Mouse (Mus musculus): Measurements from ENCODE around the gene Iars. TPM values are rescaled to one million over a fixed set of nuclear protein-coding genes. Genes with fewer than 3 reads are reported as not detected.
A peak's percentile ranks its signal among the peaks of the same experiment; 100 is the strongest.

Gene Iars
- polyA plus RNA-seq, 1 experiment from 2014 or later, result 109 TPM

DNA sequence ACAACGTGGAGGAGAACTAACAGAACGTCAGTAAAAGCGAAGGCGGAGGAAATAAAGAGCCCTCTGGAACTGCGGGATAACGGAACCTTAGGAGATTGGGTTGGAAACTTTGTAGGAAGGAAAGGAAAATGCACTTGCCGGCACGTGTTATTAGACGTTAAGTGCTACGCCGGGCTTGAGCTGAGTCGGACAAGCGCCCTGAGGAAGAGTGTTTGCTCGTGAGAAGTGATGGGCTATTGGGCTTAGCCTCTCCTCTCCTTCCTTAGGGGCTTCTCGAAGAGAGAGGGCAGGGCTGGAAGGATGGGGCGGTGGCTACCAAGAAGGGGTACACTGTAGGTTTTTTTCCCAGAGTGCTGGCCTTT is 28.7 kb upstream of the Iars start:
- no peaks in the 10 kb centered on the region for H3K27me3 ChIP-seq
- DNase-seq (ENCODE audit: low read depth, low spot score) (no peak), ATAC-seq (peak; percentile 30)
- ChIA-PET CTCF (interaction anchor here (1.4 to 1.6 kb wide), 2 partner anchors 8 to 204 kb away, joined by 3 to 5 read pairs; no protein-coding TSS in a partner anchor), POLR2A (no interaction called here)
- in situ Hi-C loops (cut with MboI; ENCODE audit: low pct_unique_long_range_greater_than_20kb), result no loop called here
- TF ChIP-seq CTCF (IDR thresholded peaks at IDR 0.05), result no peak

DNA sequence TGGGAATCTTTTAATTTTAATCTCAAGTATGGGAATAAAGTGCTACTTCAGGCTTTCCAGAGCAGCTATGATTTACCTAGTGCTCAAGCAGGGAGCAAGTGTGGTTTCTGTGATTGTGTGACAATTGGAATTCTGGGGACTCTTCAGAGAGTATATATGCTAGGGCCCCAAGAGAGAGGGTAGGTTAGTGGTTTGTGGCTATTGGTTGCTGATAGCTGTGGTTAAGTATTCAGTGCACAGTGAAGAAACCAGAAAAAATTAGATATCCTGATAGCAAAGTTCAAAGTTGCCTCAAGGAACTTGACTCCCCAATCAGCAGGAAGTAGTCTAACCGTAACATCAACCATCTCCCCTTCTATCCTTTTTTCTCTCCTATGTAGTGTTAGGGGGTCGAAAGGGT is 4.1 kb upstream of the Iars start:
- ChIA-PET CTCF (interaction anchor here (0.6 to 1.7 kb wide), 2 partner anchors 8 to 10 kb away, joined by 3 to 4 read pairs; no protein-coding TSS in a partner anchor), POLR2A (no interaction called here)
- DNase-seq (ENCODE audit: low read depth, low spot score) (no peak), ATAC-seq (no peak)
- H3K27me3 ChIP-seq, result no peaks in the 10 kb centered on the region
- in situ Hi-C loops (cut with MboI; ENCODE audit: low pct_unique_long_range_greater_than_20kb), result no loop called here
- TF ChIP-seq CTCF (IDR thresholded peaks at IDR 0.05), result no peak

DNA sequence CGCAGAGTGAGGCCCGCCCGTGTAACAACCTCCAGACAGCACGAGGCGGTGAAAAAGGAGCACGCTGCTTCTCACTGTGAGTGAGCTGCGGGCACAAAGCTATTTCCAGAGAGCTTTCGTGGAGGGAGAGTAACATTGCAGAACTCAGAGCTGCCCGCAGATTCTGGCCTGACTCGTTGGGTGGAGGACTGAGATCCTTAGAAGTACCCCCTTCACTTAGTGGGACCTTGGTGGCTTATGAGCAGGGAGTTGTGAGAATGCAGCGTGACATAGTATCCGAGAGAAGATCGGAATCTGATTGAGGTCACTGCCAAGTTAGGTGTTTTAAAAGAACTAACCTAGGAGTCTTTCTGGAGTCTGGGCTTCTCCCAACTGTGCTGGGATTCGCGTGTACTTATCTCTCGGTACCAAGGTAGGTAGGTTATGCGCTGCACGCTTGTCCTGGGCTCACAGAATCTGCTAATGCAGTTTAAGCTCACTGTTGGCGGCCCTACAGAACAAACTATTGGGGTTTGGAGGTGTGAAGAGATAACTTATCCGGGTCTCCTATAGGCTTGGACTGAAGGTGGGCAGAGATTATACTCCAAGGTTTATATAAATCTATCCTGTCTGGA is 440 bp downstream of the Iars start:
- in situ Hi-C loops (cut with MboI; ENCODE audit: low pct_unique_long_range_greater_than_20kb), result no loop called here
- peak; percentile 41 for ATAC-seq
- ChIA-PET CTCF (no interaction called here), POLR2A (interaction anchor here (0.6 to 0.7 kb wide), 2 partner anchors 19 to 849 kb away, joined by 3 read pairs; no protein-coding TSS in a partner anchor)
- DNase-seq (ENCODE audit: low read depth, low spot score), result no peak
- TF ChIP-seq CTCF (IDR thresholded peaks at IDR 0.05), result no peak
- H3K27me3 ChIP-seq, result no peaks in the 10 kb centered on the region

DNA sequence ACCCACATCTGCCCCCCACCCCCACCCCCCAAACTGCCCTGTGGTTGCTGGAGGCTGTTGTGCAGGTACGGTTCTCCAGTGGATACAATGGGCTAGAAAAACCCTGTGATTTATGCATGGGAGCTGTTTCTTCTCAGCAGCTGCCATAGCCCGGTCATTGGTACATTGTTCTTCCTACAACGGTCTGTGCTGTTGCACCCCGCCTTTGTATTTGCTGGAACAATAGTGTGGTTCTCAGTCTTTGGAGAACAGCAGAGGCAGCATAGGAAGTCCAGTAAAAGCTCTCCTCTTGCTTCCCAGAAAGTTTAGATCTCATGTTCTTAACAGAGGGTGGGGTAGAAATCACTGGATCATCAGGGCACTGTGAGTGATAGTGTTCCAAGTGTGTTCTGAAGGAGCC is 2.4 kb downstream of the Iars start:
- no peaks in the 10 kb centered on the region for H3K27me3 ChIP-seq
- POLR2A ChIA-PET, result no interaction called here
- ATAC-seq (no peak), DNase-seq (ENCODE audit: low read depth, low spot score) (no peak)
- in situ Hi-C loops (cut with MboI; ENCODE audit: low pct_unique_long_range_greater_than_20kb), result no loop called here
- CTCF ChIA-PET, result no interaction called here
- TF ChIP-seq CTCF (IDR thresholded peaks at IDR 0.05), result no peak

DNA sequence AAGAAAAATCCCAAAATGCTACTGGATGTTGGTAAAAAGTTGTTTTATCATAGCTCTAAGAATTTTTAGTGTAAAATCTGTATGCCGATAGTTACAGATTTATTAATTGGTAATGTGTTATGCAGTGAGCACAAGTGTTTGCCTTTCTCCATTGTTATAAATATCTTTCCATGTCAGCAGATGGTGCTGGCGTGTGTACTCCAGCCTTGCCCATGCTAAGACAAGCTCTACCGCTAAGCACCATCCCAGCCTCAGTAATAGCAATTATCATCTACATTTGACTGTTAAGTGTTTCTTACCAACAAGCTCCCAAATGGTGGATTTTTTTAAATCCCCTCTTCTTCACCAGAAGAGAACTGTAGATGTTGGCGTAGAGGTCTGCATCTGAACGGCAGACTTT is 9.2 kb downstream of the Iars start:
- no peaks in the 10 kb centered on the region for H3K27me3 ChIP-seq
- no peak for TF ChIP-seq CTCF (IDR thresholded peaks at IDR 0.05)
- DNase-seq (ENCODE audit: low read depth, low spot score), result no peak
- CTCF ChIA-PET, result no interaction called here
- POLR2A ChIA-PET, result no interaction called here
- in situ Hi-C loops (cut with MboI; ENCODE audit: low pct_unique_long_range_greater_than_20kb), result no loop called here
- ATAC-seq, result no peak

DNA sequence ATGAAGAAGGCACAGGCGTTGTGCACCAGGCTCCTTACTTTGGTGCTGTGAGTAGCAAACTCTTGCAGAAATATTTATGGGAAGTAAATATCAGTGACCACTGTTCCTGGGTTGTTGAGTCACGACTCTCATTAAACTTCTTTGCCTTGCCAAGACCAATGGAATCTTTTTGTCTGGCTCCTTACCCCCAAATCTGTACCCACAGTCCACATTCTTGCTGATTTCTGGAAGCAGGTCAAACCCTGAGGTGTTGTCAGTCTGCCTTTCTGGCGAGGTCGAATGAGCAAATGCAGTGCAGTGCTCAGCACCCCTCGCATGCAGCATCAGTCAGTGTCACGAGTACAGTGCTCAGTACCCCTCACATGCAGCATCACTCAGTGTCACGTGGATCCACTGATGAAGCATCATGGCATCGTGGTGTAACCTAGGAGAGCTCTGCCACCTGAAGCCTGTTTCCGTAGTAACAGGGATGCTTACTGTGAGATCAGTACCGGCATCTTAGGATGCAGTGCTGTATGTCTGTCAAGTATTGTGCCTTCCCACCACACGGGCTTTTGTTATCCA is 21.4 kb downstream of the Iars start:
- ChIA-PET POLR2A (no interaction called here), CTCF (interaction anchor here (1.6 kb wide), 1 partner anchor 10 kb away, joined by 3 read pairs; no protein-coding TSS in a partner anchor)
- in situ Hi-C loops (cut with MboI; ENCODE audit: low pct_unique_long_range_greater_than_20kb), result no loop called here
- peak; percentile 22 for ATAC-seq
- TF ChIP-seq CTCF (IDR thresholded peaks at IDR 0.05), result no peak
- DNase-seq (ENCODE audit: low read depth, low spot score), result peak; percentile 66
- H3K27me3 ChIP-seq, result no peaks in the 10 kb centered on the region

DNA sequence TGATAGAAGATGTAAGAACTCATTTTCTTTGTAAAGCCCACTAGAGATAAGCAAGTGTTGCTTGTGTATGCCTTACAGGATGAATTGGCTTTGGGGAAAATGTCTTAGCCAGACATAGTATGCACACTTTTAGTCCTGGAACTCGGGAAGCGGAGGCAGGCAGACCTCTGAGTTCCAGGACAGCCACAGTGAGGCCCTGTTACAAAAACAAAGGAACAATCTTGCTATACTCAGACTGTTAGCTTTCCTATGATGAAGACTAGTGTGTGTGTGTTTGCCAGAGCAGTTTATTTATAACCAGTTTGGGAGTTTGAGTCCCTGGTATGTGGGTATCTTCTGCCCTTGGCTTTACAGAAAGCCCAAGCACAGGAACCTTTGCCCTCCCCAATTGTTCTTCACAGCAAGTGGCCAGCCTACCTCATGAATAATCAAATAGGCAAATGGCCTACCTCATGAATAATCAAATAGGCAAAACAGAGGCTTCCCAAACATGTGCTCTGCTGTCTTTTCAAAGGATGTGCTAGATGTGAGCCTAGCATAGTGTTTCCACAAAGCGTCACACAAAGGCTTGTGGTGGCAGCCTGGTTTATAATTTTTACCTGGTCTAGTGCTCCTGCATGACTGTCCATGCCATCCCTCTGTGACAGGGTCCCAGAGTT is 24.3 kb downstream of the Iars start:
- no peak for ATAC-seq
- DNase-seq (ENCODE audit: low read depth, low spot score), result no peak
- in situ Hi-C loops (cut with MboI; ENCODE audit: low pct_unique_long_range_greater_than_20kb), result no loop called here
- CTCF ChIA-PET, result no interaction called here
- POLR2A ChIA-PET, result no interaction called here
- H3K27me3 ChIP-seq, result no peaks in the 10 kb centered on the region
- TF ChIP-seq CTCF (IDR thresholded peaks at IDR 0.05), result no peak

DNA sequence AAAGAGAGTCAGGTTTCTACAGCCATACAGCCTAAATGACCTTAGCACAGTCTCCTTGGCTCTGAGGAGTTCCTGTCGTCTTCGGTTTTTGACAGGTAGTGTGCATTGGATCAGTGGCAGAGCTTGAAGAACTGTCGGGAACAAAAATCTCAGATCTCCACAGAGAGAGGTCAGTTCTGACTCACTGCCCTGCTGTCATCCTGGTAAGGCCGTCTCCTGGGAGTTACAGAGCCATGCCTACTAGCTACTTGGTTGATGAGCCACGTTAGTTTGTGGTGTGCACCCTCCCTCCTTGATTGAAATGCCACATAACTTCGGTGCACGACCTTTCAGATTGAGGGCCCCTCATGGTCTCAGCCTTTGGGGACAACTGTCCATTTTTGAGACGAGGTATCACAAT is 26.4 kb downstream of the Iars start:
- TF ChIP-seq CTCF (IDR thresholded peaks at IDR 0.05), result no peak
- ChIA-PET POLR2A (no interaction called here), CTCF (interaction anchor here (1.2 kb wide), 1 partner anchor 12 kb away, joined by 3 read pairs; no protein-coding TSS in a partner anchor)
- no peaks in the 10 kb centered on the region for H3K27me3 ChIP-seq
- in situ Hi-C loops (cut with MboI; ENCODE audit: low pct_unique_long_range_greater_than_20kb), result no loop called here
- ATAC-seq (peak; percentile 45), DNase-seq (ENCODE audit: low read depth, low spot score) (peak; percentile 17)

DNA sequence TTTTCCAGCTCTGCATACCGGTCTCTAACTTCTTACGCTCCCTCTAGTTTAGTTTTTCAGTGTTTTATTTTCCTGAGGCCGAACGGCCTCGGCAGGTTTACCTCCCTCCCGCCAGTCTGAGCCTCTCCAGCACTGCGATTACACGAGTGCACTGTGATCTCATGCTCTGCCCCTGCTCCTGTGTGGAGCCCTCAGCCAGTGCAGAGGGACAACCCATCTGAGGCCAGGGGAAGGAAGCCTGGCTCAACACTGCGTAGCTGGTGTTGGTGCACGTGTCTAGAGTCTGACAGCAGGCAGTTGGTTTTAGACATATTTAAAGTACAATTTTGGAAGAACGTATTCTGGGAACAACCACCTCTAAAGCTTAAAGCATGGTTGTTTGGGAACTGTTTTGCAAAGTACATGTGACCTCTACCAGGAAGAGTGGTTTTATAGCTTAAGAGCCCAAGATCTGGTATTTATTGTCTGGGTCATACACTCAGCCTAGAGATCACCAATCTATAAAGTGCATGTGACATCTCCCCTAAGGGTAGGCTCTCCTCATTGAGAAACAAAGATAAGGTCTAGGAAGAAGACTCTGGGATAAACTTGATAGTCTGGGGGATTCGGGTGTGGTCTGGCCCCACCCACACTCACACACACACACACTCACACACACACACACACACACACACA is 30.3 kb downstream of the Iars start:
- no peaks in the 10 kb centered on the region for H3K27me3 ChIP-seq
- no peak for TF ChIP-seq CTCF (IDR thresholded peaks at IDR 0.05)
- POLR2A ChIA-PET, result no interaction called here
- CTCF ChIA-PET, result no interaction called here
- in situ Hi-C loops (cut with MboI; ENCODE audit: low pct_unique_long_range_greater_than_20kb), result no loop called here
- no peak for ATAC-seq
- DNase-seq (ENCODE audit: low read depth, low spot score), result no peak

DNA sequence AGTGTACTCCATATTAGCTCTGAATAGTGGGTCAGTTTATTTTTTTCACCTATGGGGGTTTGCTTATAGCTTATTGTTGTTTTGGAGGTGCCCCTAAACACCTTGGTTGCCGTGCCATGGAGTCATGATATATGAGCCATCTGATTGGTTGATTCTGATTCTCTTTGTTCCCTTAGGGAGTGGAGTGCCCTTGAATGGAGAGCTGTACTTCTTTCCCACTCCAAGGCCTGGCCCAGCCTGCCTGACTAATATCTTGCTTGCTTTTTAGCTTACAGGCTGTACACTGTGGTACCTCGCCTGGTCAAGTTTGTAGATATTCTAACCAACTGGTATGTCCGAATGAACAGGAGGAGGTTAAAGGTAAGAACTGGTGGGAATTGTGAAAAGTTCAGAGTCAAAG is 37.4 kb downstream of the Iars start:
- ChIA-PET CTCF (interaction anchor here (0.8 kb wide), 1 partner anchor 11 kb away, joined by 3 read pairs; no protein-coding TSS in a partner anchor), POLR2A (no interaction called here)
- no peak for ATAC-seq
- no peak for TF ChIP-seq CTCF (IDR thresholded peaks at IDR 0.05)
- no peak for DNase-seq (ENCODE audit: low read depth, low spot score)
- in situ Hi-C loops (cut with MboI; ENCODE audit: low pct_unique_long_range_greater_than_20kb), result no loop called here
- no peaks in the 10 kb centered on the region for H3K27me3 ChIP-seq

DNA sequence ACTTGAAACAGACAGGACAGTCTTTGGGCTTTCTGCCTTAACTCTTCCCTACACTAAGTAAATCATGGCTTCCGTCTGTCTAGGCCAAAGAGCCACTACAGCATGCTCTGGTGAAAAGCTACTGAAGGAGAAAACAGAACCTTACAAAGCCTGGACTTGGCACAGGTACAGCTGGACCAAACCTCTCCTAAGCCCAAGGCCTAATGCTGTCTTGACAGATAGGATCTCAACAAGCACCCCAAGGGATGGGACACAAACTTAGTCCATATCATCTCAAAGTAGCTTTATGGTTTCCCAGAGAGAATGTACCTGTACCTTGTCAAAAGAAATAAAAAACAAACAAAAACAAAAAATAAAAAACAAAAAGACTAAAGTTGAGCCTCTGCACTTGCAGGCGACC is 54.5 kb downstream of the Iars start:
- ATAC-seq, result no peak
- DNase-seq (ENCODE audit: low read depth, low spot score), result no peak
- in situ Hi-C loops (cut with MboI; ENCODE audit: low pct_unique_long_range_greater_than_20kb), result no loop called here
- POLR2A ChIA-PET, result no interaction called here
- CTCF ChIA-PET, result no interaction called here
- TF ChIP-seq CTCF (IDR thresholded peaks at IDR 0.05), result no peak
- H3K27me3 ChIP-seq, result no peaks in the 10 kb centered on the region

Measured in Patski (cell line).